Mouse (Mus musculus) kidney, postnatal 14 days (tissue): Measurements from ENCODE around the gene Hif3a.

ENCODE experiments used
- DNase-seq: peaks from one replicate; pipeline ENCODE4 v3.0.0; 2022; ENCODE audit warnings: mixed read lengths

Gene Hif3a

DNA sequence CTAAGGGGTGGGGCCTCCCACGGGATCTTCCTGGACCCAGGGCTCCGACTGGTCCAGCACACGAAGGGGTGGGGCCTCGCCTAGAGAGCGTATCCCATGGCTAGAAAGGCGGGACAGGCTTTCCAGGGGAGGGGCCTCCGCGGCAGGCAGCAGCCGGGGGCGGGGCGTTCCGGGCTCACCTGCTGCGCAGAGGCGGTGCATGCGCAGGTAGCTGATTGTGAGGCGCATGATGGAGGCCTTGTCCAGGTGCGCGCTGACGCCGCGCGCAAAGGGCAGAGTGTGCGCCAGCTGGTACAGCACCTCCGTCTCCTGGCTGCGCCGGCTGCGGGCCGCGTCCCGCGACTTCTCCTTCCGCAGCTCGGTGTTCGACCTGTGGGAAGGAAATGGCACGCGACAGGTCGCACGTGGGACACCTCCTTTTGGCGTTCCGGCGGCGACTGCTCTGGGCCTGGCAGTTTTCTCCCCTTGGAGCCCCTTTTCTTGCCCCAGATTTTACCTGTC is 6.1 kb downstream of the Hif3a start:
- DNase-seq: peak; percentile 97

DNA sequence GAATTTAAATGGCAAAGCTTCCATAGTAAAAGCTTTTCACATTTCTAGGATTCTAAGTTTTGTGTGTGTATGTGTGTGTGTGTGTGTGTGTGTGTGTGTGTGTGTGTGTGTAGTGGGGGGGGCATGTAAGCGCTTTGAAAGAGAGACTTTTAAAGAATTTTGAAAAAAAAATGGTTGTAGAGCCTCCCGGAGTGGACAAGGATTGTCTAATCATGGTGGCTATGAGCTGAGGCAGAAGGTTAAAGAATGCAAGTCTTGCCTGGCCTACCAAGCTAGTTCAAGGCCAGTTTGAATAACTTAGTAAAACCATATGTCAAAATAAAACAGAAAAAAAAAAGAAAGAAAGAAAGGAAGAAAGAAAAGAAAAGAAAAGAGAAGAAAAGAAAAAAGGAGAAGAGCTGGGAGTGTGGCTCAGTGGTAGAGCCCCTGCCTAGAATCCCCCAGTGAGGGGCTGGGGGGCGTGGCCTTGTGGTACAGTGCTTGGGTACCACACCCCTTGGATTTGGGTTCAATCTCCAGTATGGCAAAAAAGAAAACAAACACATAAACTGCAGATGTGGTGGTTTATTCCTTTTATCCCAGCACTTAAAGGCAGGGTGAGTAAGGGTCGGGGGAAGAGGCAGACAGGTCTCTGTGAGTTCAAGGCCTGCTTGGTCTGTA is 6.8 kb downstream of the Hif3a start:
- DNase-seq: no peak

DNA sequence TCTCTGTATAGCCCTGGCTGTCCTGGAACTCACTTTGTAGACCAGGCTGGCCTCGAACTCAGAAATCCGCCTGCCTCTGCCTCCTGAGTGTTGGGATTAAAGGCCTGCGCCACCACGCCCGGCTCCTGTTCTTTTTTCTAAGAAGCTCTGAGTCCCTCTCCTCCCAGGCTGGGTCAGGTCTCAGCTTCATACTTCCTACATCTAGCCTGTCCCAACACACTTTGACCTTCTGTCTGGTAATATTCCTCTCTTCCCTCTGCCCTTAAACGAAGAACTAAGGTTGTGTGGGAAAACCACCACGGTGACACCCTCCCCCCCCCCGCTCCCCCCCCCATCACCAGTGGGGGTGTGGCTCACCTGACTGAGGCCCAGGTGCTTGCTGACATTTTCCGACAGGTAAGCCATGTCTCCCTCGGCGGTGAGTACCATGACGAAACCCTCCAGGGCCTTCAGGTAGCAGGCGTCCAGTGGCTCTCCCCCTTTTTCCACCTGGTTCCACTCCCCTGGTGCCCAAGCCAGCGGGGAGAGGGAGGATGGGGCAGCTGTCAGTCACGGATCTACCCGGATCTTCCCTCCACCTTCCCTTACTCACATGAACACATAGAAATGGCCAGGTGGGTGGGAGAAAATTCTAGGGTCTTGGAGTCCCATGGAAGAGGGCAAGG is 7.8 kb downstream of the Hif3a start:
- no peak for DNase-seq

DNA sequence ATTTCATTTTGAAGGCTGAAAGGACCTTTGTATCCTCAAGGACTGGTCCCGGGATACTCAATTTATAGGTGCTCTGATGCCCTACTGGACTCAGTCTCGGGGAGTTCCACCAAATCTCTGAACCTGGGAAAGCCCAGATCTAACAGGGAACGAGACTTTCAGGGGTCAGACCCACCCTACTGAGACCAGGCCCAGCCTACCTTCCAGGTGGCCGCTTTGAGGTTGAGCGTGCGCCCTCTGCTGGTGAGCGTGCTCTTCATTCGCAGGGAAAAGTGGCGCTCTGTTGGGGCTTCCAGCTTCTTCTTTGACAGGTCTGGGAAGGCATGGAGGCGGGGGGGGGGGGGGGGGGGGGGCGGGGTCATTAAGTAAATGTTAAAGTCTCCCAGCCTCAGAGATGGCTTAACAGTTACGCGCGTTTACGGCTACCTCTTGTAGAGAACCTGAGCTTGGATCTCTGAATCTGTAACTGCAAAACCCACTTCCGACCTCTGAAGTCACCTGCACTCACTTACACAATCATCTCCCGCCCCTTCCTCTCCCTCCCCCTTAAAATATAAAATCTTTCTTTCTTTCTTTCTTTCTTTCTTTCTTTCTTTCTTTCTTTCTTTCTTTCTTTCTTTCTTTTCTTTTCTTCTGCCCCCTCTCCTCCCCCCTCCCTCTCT is 11.2 kb downstream of the Hif3a start:
- peak; percentile 79 for DNase-seq

DNA sequence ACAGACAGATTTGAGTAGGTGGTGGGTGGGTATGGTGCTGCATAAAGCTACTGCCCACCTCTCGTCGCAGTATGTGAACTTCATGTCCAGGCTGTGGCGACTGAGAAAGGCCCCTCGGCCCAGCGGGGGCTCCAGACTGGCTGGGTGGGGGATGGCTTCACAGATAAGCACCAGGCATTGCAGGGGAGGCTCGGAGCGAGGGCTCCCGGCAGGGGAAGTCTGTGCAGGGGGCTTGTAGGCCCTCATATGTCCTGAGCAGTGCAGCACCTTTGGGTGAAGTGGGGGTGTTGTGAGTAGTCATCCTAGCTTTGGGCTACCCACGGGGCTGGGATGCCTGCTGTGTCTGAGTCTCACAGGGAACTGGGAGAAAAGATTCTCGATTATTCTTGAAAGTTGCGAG is 11.7 kb downstream of the Hif3a start:
- no peak for DNase-seq

DNA sequence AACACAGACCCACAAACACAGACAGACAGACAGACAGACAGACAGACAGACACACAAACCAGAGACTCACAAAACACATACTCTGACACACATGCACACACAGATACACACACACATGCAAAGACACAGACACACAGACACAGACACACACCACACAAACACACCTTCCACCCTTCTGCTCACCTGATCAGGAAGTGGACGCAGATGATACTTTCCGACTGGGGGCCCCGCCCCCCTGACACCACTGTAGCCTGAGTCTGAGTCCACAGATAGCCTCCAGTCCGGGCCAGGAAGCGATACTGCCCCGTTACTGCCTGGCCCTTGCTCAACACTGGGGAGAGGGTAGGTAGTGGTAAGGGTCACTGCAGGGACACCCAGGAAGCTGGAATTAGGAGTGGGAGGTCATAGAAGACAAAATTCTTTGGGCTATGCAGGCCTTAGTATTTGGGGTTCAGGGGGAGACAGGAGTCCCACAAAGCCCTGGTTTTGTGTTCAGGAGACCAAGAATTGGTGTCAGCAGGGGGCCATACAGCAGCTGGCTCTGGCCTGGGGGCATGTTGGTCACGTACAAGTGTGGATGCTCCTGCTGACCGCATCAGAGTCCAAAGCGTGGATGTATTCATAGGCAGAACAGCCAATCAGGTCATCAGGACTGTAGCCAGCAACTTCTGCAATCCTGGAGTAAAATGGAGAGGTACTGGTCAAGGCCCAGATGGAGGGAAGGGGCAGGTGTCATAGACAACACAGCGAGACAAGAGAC is 13.6 kb downstream of the Hif3a start:
- no peak for DNase-seq

DNA sequence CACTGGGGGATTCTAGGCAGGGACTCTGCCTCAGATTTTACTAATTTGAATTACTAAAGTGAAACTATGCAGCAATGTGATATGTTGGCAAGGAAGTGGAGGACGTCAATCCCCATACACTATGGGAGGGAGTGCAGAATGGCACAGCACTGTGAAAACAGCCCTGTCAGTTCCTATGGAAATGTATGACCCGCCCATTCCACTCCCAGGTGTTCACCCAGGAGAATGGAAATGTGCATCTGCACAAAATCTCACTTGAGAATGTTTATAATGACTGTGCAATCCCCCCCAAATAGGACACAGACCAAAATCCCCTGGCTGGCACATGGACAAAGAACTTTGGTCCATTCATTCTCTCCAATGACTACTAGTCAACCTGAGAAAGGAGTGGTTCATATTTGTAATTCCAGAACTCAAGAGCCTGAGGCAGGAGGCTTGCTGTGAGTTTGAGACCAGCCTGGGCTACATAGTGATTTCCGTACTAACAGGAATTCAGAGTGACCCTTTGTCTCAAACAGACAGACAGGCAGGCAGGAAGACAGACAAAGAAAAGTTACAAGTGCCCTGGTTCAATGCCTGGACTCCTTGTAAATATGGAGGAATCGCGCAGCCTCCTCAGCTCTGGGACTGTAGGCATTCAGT is 15.1 kb downstream of the Hif3a start:
- no peak for DNase-seq

DNA sequence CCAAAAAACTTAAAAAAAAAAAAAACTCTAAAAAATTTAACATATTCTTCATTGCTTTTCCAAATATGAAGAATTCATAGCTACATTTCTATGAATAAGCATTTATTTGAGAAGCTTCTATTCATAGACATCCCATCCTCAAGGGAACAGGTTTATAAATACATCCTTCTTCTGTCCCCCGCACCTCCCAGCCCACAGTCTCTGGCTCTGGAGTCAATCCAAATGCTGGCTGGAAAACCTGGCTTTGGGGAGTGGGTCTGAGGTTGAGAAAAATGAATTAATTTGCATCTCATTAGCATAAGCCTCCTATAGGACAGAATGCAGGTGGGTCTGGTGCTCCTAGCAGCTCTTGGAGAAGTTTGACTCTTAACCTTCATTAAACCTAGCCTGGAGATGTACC is 16.5 kb downstream of the Hif3a start:
- DNase-seq: no peak

DNA sequence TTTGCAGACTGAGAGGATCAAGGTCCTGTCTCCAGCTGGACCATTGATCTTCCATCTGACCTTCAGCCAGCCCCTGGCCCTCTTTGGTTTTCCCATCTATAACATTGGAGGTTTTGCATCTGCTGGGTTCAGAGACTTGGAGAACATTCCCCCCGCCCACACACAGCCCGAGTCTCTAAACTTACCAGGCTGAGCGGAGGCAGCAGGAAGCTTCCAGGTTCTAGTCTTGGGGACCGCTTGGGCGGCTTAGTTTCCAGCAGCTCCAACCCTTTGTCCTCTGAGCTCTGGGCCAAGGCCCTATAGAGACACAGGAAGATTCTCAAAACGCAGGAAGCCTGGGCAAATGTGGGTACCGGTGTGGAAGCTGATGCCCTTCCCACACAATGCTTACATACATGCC is 22.9 kb downstream of the Hif3a start:
- DNase-seq: no peak

DNA sequence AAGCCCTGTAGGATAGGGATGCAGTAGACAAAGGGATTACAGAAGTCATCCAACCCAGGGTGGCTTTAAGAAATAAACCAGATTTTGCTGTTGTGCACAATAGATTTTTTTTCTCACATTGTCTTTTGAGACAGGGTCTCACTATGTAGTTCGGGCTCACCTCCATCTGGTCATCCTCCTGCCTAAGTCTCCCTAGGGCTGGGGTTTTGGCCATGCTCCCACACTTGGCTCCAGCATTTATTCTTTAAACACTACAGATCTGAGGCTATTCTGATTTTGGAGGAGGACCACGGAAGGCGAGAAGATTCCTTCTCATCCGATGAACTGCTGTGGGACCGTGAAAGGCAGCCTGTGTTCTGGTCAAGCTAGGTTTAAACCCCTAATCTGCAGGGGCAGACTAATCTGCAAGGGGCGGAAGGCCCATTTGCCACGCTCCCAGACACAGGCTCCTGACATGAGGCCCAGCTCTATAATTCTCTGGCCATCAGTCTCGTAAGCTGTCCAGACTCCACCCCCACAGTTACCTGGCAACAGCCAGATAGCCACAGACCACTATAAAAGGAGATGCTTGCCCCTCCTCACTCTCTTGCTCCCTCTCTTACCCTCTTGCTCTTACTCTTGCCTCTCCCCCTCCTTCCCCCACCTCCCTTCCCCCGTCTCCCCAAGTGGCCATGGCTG is 24.1 kb downstream of the Hif3a start:
- no peak for DNase-seq

DNA sequence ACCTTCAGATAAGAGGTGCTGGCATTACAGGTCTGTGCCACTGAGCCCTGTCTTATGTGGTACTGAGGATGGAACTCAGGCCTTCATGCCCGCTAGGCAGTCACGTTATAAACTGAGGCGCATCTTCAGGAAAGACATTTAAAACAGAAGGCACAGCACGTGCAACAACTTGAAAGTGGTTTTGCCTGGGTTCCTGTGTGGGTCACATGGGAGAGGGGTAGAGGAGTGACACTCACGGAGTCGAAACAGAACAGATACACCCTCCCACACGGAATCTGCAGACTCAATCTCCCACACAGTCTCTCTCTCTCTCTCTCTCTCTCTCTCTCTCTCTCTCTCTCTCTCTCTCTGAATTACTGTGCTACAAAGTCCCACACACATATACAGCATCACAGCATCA is 32.0 kb downstream of the Hif3a start:
- DNase-seq: no peak

DNA sequence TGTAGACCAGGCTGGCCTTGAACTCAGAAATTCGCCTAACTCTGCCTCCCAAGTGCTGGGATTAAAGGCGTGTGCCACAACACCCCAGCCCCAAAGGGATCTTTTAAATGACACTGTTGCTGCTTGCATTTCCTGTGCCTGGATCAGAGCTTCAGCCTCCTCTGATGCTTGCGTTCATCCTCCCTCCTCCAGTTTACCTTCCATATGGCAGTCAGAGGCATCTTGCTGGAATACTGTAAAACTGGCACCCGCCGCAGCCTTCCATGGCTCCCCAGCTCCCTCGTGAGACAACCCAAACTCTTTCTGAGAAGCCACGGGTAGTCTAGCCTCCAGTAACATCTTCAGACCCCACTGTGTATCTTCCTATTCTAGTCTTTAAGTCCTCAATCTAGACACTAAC is 33.3 kb downstream of the Hif3a start:
- no peak for DNase-seq

DNA sequence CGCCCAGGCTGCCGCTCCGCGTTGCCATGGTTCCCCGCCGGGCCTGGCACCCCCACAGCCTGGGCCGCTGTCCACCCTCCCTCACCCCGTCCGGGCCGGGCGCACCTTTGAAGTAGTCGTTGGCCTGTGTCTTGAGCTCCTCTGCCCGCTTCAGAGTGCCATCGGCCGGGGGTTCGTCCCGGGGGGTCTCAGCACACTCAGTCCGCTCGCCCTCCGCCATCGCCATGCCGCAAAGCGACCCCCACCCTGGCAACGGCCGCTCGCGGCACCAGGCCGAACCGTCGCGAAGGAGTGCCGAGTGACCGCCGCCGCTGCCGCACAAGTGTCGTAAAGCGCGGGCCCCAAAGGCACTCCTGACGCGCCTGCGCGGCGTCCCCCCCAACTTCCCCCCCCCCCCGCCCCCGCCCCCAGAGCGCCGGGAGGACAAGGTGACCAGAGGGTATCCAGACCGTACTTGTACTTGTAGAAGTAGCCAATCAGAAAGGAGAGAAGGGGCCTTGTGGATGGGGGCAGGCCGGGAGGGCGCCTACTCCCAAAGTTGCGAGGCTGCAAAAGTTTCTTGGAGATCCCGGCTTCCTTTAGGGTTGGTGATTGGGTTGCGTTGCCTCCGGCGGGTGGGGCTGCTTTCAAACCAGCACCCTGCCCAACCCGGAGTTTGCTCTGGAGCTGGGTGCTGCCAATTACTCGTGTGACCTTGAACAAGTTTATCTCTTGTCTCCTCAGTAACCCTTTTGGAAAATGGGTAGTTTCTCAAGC is 34.5 kb downstream of the Hif3a start, which contains the start of gene Ppp5c:
Gene Ppp5c, minus strand, starts transcription at position 337 of the 756 bp plus-strand sequence.
- DNase-seq: peak; percentile 96

DNA sequence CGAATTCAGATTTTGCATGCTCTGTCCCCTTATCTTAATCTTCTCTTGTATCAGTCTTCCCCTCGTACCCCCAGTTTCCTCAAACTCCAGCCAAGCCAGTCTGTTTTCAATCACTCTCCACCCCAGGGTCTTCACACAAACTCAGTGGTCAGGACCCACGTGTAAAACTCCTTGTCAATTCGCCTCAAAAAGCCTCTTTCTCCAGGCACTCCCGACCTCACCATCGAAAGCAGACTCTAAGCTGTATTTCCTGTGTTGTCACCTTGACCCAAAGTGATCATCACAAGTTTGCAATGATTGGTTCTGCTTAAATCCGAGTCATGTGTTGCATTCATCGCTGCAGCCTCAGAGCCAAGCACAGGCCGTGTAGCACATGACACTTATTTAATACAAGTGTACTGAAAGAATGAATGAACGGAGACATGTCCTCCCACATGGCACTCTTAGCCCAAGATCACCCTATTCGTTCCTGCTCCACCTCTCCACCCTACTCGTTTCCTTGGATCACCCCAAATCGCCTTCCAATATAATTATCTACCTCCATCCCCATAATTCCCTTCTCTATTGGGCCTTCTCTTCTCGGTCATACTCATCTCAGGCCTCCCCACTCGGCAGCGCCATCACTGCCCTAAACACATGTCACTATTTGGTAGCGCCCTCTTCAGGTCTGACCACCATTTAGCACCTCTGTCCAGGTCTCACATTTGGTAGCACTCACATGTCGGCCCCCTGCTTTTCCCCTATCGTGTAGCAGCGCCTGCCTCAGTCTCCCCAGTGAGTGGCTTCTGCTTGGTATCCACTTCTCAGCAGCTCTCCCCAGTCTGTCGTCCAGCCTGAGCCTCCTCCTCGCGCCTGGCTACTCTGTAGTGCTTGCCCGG is 35.3 kb downstream of the Hif3a start:
- DNase-seq: no peak

DNA sequence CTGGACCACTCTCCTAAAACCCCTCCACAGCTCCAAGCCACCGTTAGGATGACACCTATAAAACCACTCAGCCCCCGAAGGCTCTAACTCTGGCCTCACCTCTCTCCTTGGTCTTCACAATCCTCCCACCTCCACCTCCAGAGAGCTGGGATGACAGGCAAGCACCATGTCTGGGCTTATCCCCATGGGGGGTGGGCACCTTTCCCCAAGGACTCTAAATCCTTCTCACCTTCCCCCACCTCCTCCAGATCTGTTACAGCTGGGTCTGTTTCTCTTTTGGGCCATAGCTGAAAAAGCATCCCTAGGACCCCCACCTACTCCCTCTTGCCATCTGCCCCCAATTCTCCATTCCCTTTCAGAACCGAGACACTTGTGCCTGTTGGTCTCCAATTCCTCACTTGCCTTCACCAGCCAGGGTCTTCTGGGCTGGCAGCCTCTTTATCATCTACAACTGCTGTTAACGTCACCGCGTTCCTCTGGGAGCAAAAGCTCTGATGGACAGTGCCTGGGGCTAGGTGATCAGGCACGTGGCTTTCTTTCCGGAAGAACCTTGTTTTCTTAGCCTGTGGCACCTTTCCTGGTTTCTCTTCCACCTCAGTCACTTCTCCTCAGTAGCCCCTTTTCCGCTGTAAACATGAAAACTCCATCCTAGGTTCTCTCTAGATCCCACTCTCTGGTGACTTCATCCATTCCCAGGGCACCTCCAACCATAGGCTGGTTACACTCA is 36.2 kb downstream of the Hif3a start:
- DNase-seq: no peak

DNA sequence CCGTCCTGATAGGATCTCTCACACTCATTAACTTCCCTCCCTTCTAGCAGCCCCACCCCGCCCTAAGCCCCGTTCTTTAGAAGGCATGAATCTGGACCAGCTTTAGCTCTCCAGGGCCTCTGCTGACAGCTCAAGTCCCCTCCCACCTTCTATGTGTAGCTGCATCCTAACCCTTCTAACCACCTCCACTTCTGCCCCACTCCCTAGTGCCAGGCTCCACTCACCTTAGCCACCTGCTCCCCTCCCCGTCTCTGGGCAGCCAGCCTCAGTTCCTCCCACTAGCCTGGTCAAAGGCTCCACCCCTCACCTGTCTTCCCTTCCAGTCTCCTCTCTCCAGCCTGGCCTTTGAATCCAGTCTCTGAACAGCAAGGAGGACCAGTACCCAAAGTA is 36.7 kb downstream of the Hif3a start:
- DNase-seq: no peak

DNA sequence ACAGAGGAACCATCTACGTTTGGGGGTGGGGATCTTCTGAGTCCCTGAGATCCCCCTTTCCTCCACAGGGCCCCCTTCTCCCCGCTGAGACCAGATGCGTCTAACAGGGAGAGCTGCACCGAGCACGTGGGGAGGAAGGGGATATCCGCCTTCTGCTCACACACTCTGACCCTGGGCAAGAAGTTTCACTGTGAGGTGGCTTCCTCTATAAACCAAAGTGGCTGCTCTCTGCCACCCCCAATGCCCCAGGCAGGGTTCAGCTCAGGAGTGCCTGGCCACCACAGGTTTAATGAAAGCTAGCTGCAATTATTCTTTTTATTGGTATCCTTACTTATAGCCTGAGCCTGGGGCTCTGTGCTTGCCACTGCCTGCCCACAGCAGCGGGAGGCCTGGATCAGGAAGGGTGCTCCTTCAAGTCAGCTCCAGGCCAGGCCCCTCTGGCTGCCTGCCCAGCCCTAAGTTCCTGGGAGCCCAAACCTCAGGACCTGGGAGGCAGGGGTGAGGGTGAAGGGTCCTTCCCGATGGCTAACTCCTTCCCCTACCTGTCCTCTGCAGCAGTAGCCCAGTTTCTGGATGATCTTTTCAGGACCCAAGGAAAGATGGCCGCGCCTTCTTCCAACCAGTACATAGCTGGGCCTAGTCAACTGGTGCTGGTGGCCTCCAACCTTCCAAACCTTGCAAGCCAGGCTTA is 37.3 kb downstream of the Hif3a start:
- peak; percentile 78 for DNase-seq

DNA sequence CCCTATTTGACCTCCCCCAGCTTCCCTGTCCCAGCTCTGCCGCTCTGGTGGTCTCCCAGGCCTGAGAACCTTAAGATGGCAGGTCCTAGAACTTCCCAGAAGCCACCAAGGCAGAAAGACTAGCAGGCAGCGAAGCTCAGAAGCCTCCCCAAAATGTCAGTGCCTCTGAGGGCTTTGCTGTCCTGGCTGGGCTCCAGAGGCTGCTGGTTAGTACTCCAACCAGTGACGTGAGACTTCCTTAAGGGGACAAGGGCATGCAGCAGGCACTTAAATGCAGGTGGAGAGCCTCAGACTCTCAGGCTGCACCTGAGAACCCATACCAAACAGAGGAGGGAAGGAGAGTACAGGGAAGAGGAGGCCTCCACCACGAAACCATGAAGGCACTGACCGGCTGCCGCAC is 38.1 kb downstream of the Hif3a start:
- DNase-seq: peak; percentile 50

DNA sequence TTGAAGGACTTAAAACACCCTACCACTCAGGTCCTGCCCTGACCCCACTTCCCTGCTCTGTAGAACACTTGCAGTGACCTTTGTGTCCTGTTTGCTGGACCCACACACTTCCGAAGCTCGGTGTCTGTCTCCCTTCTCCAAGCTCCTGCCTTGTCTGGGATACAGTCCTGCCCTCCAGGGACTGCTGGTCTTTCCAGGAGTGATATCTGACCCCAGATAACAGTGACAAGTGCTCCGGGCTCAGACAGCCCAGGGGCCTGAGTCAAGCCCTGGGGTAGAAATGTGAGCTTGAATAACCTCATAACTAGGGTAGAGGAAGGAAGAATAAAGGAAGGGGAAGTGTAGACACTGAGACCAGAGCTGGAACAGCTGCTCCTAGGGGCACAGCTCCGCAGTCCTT is 38.5 kb downstream of the Hif3a start:
- DNase-seq: no peak
